Mouse (Mus musculus) heart, postnatal 4 days (tissue): ENCODE results near the gene Vill. TPM values are rescaled to one million over a fixed set of nuclear protein-coding genes. Genes with fewer than 3 reads are reported as not detected.

Experiments used
- DNase-seq: peaks from one replicate; pipeline ENCODE4 v3.0.0; 2021
- total RNA-seq, 2 experiments: library from RNA; stranded (reverse); gene quantifications; 2 replicates each; pipeline ENCODE4 v1.2.3; 2021

Vill gene
- total RNA-seq, result 1 to 10 TPM; 4.5 to 5.4 TPM

GRCm38 (mm10) chr9:119052154-119052944 is at the start of gene Vill:
TSS of gene Vill (plus strand) at chr9:119052778.
- peak; percentile 50 for DNase-seq

GRCm38 (mm10) chr9:119003990-119004702 is 48.4 kb upstream of the Vill start:
- DNase-seq, result no peak

GRCm38 (mm10) chr9:119004703-119005076 is 47.9 kb upstream of the Vill start:
- no peak for DNase-seq

- DNase-seq, result no peak
Measured at GRCm38 (mm10) chr9:119005303-119006029, 47.1 kb upstream of the Vill start.

DNA sequence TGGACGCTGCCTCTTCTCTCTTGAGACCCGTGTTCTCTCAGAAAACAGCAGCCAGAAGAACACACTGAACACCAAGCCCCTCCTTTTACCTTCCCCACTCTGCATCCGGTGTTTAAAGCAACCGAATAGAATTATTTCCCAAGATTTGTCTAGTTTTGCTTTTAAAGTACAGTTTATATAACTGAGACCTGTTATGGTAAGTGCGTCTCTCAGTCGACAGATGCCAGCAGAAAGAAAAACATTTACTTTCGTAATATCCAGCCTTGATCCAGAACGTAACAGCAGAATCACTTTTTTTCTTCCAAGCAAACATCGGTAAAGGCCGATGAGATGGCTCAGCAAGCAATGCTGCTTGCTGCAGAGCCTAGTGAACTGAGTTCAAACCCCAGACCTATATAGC is 45.3 kb upstream of the Vill start:
- DNase-seq, result no peak

- DNase-seq, result no peak
Measured at GRCm38 (mm10) chr9:119008871-119009270, 43.7 kb upstream of the Vill start.

DNA sequence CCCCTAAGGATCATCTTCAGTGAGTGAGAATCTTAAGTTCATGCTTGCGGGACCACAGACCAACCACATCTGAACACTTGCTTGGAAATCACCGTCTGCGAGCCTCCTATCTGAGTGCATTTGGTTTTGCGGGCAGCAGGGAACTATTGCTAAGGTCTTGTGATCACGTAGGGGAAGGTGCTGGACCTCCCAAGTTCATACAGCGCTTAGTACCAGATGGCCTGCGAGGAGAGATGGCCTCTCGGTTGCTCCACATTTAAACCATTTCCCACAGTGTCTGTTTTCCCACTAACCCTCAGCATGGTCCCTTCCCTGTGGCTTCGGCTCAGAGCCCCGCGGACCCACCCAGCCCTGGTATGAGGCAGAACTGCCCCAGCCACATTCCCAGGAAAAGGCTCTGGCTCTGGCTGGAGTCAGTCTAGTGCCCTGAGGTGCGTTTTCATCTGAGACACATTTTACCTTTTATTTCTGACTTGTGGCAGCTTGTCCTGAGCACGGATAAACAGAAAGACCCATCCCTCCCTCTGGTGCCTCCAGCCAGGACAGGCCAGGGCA is 42.3 kb upstream of the Vill start:
- no peak for DNase-seq

GRCm38 (mm10) chr9:119016785-119017507 is 35.6 kb upstream of the Vill start:
- DNase-seq, result no peak

DNA sequence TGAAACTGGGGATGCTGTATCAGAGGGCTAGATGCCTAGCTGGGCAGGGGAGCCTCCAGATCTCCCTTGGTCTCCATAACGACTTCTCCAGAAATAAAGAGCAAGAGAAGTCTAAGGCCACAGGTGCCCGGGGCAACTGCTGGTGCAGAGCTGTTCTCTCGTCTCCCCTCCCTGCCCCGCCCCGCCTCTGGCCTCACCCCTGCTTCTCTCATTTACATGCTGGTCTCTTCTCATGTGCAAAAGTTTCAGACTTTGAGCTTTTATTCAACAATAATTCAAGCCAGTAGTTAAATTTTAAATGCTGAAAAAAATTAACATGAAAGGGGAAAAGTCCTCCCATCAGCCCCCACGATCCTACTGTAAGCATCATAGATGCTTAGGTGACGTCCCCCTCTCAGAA is 30.8 kb upstream of the Vill start:
- no peak for DNase-seq

DNA sequence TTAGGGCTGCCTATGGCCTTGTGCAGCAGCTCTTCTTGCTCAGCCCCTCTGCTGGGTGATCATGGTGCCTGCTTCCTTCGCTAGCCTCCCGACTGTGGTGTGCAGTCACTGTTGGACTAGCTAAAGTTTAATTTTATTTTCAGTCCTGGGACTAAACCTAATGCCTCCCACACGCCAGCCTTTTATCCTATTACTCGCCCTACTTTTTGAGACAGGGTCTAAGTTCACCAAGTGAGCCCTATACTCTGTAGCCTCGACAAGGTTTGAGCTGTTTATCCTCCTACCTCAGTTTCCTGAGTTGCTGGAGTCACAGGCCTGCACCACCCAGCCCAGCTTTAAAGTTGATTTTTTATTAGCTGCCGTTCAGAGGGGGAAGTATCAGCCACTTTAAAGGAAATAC is 27.3 kb upstream of the Vill start:
- no peak for DNase-seq

DNA sequence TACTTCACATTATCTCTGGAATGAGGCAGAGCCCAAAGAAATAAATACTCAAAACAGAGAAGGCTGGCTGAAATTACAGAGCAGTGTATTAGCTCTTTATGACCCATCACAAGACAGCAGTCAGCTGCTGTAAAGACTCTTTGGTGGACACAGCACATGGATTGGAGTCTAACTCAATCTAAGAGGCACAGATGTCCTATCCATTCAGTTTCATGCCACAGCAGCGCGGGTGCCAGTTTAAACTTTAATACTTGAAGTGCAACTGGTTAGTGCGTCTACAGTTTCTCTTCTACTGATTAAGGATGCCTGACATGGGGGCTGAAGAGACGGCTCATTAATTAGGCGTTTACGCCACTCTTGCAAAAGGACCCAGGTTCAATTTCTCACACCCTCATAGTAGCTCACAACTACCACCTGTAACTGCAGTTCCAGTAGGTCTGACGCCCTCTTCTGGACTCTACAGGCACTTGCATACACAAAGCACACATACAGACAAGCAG is 26.7 kb upstream of the Vill start:
- no peak for DNase-seq

DNA sequence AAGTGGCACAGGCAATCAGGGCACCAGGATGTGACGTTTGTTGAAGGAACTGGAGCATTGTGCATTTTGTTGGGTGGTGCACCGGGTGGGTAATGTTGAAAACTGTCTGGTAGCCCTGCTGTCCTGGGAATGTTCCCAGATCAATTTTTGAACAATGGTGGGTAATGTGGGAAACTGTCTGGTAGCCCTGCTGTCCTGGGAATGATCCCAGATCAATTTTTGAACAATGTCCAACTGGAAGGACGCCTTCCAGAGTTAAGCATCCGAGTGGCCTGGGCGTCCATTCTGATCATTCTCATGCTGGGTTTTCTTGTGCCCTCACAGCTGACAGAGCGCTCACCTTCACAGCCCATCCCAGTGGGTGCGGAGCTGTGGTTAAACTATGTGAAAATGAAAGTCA is 25.2 kb upstream of the Vill start:
- DNase-seq, result no peak

- DNase-seq, result no peak
Measured at GRCm38 (mm10) chr9:119028226-119029195, 24.1 kb upstream of the Vill start.

DNA sequence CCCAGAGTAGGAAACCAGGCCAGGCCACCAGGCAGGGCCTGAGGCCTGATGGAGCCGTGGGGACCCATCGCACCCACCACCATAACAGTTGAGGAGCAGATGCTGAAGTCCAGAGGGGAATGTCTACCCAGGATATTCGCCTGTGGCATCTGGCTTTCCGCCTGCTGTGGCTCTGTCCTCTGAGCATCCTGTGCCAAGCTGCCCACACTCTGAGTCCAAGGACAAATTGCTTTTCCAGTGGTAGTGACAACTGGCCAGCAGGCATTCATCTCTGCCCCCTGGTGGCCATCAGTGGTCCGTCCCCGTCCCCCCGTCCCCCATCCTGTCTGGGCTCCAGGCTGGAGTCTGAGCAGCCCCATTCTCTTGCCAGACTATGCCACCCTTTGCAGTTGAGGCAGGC is 23.0 kb upstream of the Vill start:
- peak; percentile 85 for DNase-seq

DNA sequence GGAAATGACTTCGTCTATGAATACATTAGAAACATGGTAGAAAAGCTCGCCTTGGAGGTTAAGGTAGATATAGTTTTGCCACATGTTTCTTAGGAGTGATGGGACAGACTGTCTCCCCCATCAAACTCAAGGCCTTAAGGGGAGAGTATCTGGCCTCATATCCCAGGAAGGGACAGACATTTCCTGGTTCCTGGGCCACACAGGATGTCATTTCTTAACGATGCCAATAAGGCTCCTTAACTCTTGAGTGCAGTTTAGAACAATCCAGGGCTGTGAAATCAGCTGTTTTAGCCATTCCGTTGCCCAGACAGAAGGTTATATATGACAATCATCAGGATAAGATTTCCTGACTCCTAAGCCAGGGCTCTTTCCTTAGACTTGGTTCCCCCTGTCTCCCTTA is 21.5 kb upstream of the Vill start:
- DNase-seq, result no peak

GRCm38 (mm10) chr9:119031772-119032171 is 20.8 kb upstream of the Vill start:
- peak; percentile 66 for DNase-seq

- DNase-seq, result no peak
Measured at GRCm38 (mm10) chr9:119032538-119032937, 20.0 kb upstream of the Vill start.

DNA sequence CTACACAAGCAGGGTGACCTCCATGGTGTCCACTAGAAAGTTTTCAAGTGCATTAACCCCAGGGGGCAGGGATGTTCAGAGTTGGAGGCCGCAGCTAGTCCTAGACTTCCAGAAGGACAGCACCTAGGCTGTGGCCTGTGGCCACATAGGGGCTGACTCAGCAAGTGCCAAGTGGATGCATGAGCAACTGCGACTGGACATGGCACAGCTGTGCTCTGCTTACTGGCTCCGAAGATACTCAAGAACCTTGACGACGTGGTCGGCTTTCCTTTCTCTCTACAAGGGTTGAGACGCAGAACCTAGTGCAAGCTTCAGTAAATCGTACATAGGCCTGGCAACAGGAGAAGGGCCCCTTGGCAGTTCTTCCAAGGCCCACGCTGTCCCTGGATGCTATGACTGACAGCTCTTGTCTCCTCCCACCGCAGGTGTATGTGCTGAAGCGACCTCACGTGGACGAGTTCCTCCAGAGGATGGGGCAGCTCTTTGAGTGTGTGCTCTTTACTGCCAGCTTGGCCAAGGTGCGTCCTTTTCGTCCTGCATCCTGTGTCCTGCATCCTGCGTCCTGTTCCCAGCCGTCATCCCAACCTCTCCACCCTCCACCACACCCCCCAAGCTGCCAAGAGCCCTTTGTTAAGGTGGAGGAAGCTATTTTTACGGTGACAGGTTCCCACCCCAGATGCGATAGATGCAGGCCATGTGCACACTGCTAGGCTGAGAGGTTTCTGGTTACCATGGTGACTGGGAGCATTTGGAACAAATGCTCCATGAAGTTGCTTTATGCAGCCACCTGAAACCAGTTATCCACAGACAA is 19.3 kb upstream of the Vill start:
- DNase-seq, result no peak

- no peak for DNase-seq
Measured at GRCm38 (mm10) chr9:119034069-119034468, 18.5 kb upstream of the Vill start.
